Mouse (Mus musculus) thymus, postnatal 14 days (tissue): ENCODE results near the gene Rpl10a.

Source experiments
- DNase-seq: peaks from one replicate; pipeline ENCODE4 v3.0.0; 2021

Rpl10a gene

GRCm38 (mm10) chr17:28361921-28362652 lies 33.8 kb downstream of the Rpl10a start:
- DNase-seq = no peak

GRCm38 (mm10) chr17:28362653-28363292 lies 34.5 kb downstream of the Rpl10a start:
- no peak for DNase-seq

GRCm38 (mm10) chr17:28363507-28363906 lies 35.2 kb downstream of the Rpl10a start:
- DNase-seq = no peak

GRCm38 (mm10) chr17:28365122-28365521 lies 36.9 kb downstream of the Rpl10a start, which contains the start of gene Tulp1:
Gene Tulp1 (minus strand): TSS chr17:28365222.
- DNase-seq = no peak

GRCm38 (mm10) chr17:28368449-28368848 lies 40.2 kb downstream of the Rpl10a start:
- peak; percentile 86 for DNase-seq

GRCm38 (mm10) chr17:28369056-28369455 lies 40.8 kb downstream of the Rpl10a start:
- DNase-seq = no peak

- no peak for DNase-seq
Measured at GRCm38 (mm10) chr17:28371286-28371685, 43.0 kb downstream of the Rpl10a start.

- no peak for DNase-seq
Measured at GRCm38 (mm10) chr17:28371941-28372340, 43.7 kb downstream of the Rpl10a start.

- peak; percentile 92 for DNase-seq
Measured at GRCm38 (mm10) chr17:28373821-28374220, 45.5 kb downstream of the Rpl10a start.

GRCm38 (mm10) chr17:28374494-28374893 lies 46.2 kb downstream of the Rpl10a start:
- DNase-seq = peak; percentile 88

GRCm38 (mm10) chr17:28375592-28376061 lies 47.4 kb downstream of the Rpl10a start:
- DNase-seq = peak; percentile 34

GRCm38 (mm10) chr17:28380255-28380654 lies 52.0 kb downstream of the Rpl10a start:
- DNase-seq = no peak
